Mouse (Mus musculus): ENCODE measurements around the gene Tk1.

GRCm38 (mm10) chr11:117816389-117816996 lies 9.4 kb downstream of the Tk1 start:
- TF ChIP-seq POLR2A (IDR thresholded peaks at IDR 0.05; ENCODE audit: insufficient read length, low read depth) (no peak), USF1 (IDR thresholded peaks at IDR 0.05; ENCODE audit: low read depth) (no peak), E2F4 (IDR thresholded peaks at IDR 0.05; ENCODE audit: insufficient read depth) (no peak), REST (IDR thresholded peaks at IDR 0.05; ENCODE audit: insufficient read depth, insufficient read length) (no peak), CEBPB (IDR thresholded peaks at IDR 0.05; ENCODE audit: insufficient read depth, poor library complexity, severe bottlenecking) (no peak), MYOD1 (IDR thresholded peaks at IDR 0.05; ENCODE audit: control insufficient read depth in 1 of 3, insufficient read length in 2 of 3, low read depth in 2 of 3) (no peak)
